Mouse (Mus musculus) heart, postnatal 0 days (tissue): ENCODE measurements at regions not wholly inside any gene's neighbourhood (a gene's known extent, or its start where the extent isn't known, plus 50 kb on each side); places are given as distances from the start of the nearest gene placed in this dataset.

Source experiments
- ATAC-seq: fragments of 200-750 bp; cut with Nextera tagmentation; 2 replicates; pipeline ENCODE4 v1.8.0; 2017; ENCODE audit warnings: low read depth, moderate number of reproducible peaks, moderate library complexity; ENCODE audit not compliant: insufficient read depth
- DNase-seq: peaks from one replicate; pipeline ENCODE4 v3.0.0-alpha.2; 2016; ENCODE audit warnings: low spot score
- H3K27ac ChIP-seq: fragments of 300-500 bp; sonication (generic); 2 replicates; pipeline ENCODE4 v1.5.1; 2014; ENCODE audit warnings: low read depth, mild to moderate bottlenecking
- H3K27me3 ChIP-seq: fragments of 300-500 bp; sonication (generic); 2 replicates; pipeline ENCODE4 v1.6.1; 2014; ENCODE audit warnings: low read length, mixed read lengths; ENCODE audit not compliant: control insufficient read depth, insufficient read depth
- H3K36me3 ChIP-seq: fragments of 300-500 bp; sonication (generic); replicated peaks from 2 replicates; pipeline ENCODE4 v1.6.1; 2014; ENCODE audit warnings: low read length, mixed read lengths; ENCODE audit not compliant: control insufficient read depth, insufficient read depth
- H3K4me1 ChIP-seq: fragments of 300-500 bp; sonication (generic); 2 replicates; pipeline ENCODE4 v1.6.1; 2014; ENCODE audit warnings: antibody characterized with exemption; ENCODE audit not compliant: control insufficient read depth, insufficient read depth
- H3K4me2 ChIP-seq: fragments of 300-500 bp; sonication (generic); 2 replicates; pipeline ENCODE4 v1.6.1; 2014; ENCODE audit warnings: low read depth, mild to moderate bottlenecking, low read length, moderate library complexity
- H3K4me3 ChIP-seq: fragments of 300-500 bp; sonication (generic); 2 replicates; pipeline ENCODE4 v1.5.1; 2014; ENCODE audit warnings: low read depth, low read length
- H3K9ac ChIP-seq: fragments of 300-500 bp; sonication (generic); replicated peaks from 2 replicates; pipeline ENCODE4 v1.6.1; 2014; ENCODE audit warnings: low read depth, low read length, mixed read lengths
- H3K9me3 ChIP-seq: fragments of 300-500 bp; sonication (generic); replicated peaks from 2 replicates; pipeline ENCODE4 v1.6.1; 2016; ENCODE audit warnings: low read length; ENCODE audit not compliant: control insufficient read depth
- CTCF ChIP-seq: IDR thresholded peaks from 2 replicates; pipeline ENCODE4 v1.5.1; 2016; ENCODE audit warnings: antibody characterized with exemption, control low read depth, low read depth
- EP300 ChIP-seq: IDR thresholded peaks from 2 replicates; pipeline ENCODE4 v1.6.1; 2016; ENCODE audit warnings: antibody characterized with exemption, low read depth
- WGBS: fragments of 180-500 bp; shearing (Covaris S2); extraction: QIAGEN DNeasy Blood & Tissue Kit; methylation state at CpG from one replicate; pipeline ENCODE4 v1.1.7; 2014; 5-methylcytosine and 5-hydroxymethylcytosine counted together

DNA sequence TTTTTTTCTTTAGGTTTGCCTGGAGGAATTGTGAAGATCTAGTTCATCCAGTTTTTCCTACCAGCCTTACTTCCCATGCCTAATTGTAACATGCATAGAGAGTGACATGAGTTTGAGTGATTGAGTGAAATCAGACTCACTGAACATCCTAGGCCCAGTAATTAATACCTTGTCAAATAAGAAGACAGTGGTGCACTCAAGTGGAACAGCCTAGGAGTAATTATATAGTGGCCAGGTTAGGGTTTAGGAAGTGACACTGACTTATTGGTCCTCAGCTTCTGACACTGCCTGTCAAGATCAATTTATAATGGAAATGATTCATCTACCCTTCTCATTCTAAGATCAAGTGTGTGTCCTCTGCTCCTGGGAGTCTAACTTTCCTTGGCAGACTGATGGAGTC is 250.8 kb downstream of the Tpbg start:
- Histone ChIP-seq H3K9me3 (no peaks in the 10 kb centered on the region), H3K36me3 (no peaks in the 10 kb centered on the region), H3K27me3 (no peaks in the 10 kb centered on the region), H3K9ac (no peak overlapping the region), H3K27ac (no peak overlapping the region), H3K4me2 (no peak overlapping the region), H3K4me1 (no peaks in the 10 kb centered on the region), H3K4me3 (no peak overlapping the region)
- ATAC-seq (no peak), DNase-seq (no peak)
- TF ChIP-seq CTCF (no peak), EP300 (no peak)

DNA sequence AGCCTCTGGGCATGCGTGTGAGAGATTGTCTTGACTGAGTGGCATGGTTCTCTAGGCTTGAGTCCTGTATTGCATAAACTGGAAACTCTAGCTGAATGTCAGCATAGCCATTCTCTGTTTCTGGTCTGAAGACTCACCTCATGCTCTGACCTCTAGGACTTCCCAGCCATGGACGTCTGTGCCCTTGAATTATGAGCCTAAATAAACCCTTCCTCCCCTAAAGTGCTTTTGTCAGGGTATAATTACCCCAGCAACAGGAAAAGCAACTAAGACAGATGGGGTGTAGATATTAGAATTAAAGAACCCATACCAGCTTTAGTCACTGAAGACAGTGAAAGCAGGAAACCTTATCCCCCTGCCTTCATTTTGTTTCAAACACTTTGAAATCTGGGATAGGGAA is 253.3 kb downstream of the Tpbg start:
- TF ChIP-seq EP300 (no peak), CTCF (no peak)
- Histone ChIP-seq H3K9ac (no peak overlapping the region), H3K4me3 (no peak overlapping the region), H3K27me3 (no peaks in the 10 kb centered on the region), H3K27ac (no peak overlapping the region), H3K9me3 (no peaks in the 10 kb centered on the region), H3K4me1 (no peaks in the 10 kb centered on the region), H3K4me2 (no peak overlapping the region), H3K36me3 (no peaks in the 10 kb centered on the region)
- ATAC-seq (no peak), DNase-seq (no peak)
- 61% methylated on average over 2 of the region's 2 CpGs for WGBS

DNA sequence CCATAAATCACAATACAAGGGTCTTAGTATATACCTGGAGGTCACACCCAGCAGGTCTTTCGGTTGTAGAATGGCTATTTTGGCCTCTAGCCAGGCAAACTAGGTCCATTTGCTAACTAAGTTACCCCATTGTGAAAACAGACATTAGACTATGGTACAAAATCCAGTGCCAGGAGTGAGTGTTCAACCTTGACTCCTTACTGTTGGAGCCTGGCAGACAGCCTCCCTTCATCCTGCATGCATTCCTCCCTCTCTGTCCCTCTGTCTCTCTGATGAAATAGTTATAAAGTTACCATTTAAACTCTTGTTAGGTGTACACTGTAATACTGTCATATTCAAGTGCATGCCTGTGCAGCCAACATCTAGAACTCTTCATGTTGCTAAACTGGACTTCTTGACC is 254.1 kb downstream of the Tpbg start:
- no peak overlapping the region for H3K27ac ChIP-seq
- H3K4me1 ChIP-seq, result no peaks in the 10 kb centered on the region
- ATAC-seq, result no peak
- H3K9ac ChIP-seq, result no peak overlapping the region
- H3K36me3 ChIP-seq, result no peaks in the 10 kb centered on the region
- TF ChIP-seq EP300 (no peak), CTCF (no peak)
- H3K4me2 ChIP-seq, result no peak overlapping the region
- no peak overlapping the region for H3K4me3 ChIP-seq
- no peaks in the 10 kb centered on the region for H3K9me3 ChIP-seq
- 57% methylated on average over 1 of the region's 1 CpGs for WGBS
- no peaks in the 10 kb centered on the region for H3K27me3 ChIP-seq
- no peak for DNase-seq

DNA sequence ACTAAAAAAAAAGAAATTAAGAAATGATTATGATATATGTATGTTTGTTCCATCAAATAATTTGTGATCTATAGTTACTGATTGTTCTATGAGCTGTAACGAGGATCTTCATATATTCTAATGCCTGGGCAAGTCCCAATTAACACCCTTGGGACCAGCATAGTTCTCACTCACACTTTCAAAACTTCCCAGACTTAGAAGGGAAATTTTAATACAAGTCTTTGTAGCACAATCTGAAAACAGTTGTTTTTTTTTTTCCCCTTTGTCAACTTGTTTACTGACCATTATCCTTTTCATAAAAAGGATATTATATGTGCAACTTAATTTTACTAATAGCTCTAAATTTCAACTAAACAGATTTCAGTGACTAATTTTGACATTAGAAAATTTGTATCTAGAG is 257.1 kb downstream of the Tpbg start:
- no peak for ATAC-seq
- Histone ChIP-seq H3K27me3 (no peaks in the 10 kb centered on the region), H3K4me2 (no peak overlapping the region), H3K4me1 (no peaks in the 10 kb centered on the region), H3K9ac (no peak overlapping the region), H3K36me3 (no peaks in the 10 kb centered on the region), H3K27ac (no peak overlapping the region), H3K4me3 (no peak overlapping the region), H3K9me3 (no peaks in the 10 kb centered on the region)
- TF ChIP-seq CTCF (no peak), EP300 (no peak)
- DNase-seq, result no peak
- 73% methylated on average over 1 of the region's 1 CpGs for WGBS

DNA sequence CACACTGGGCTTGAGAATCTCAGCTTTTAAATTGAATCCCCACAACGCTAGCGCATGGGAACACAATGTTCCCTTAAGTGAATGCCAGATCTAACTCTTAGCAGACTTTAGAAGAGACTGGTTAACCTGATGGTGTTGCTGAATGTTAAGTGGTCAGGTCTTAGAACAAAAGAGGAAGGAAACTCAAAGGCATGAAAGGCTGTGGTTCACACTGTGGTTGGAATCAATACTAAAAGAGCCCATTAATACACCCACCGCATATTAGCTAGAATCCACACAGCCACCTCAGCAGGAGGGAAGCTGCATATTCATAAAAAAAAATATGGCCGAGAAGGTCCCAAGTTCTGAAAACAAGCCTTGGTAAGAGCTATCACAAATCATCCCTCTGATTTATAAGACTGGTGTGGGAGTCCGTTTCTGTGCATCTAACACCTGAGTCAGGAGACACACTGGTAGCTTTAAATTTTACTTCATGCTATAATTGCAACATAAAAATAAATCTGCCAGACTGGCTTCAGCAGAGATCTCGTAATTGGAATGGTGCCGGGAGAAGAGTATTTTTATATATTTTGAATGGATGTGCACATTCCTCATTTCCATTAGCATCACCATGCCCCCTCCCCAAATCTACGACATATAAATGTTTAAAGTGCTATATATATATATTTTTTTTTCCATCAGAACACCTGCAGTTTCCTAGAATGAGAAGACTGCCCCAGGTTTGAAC is 259.3 kb downstream of the Tpbg start:
- H3K4me3 ChIP-seq, result no peak overlapping the region
- 82% methylated on average over 8 of the region's 8 CpGs for WGBS
- no peak overlapping the region for H3K9ac ChIP-seq
- H3K4me2 ChIP-seq, result no peak overlapping the region
- H3K4me1 ChIP-seq, result no peaks in the 10 kb centered on the region
- ATAC-seq, result no peak
- no peak for TF ChIP-seq CTCF
- no peak for TF ChIP-seq EP300
- H3K36me3 ChIP-seq, result no peaks in the 10 kb centered on the region
- no peak for DNase-seq
- H3K9me3 ChIP-seq, result no peaks in the 10 kb centered on the region
- no peaks in the 10 kb centered on the region for H3K27me3 ChIP-seq
- H3K27ac ChIP-seq, result no peak overlapping the region

DNA sequence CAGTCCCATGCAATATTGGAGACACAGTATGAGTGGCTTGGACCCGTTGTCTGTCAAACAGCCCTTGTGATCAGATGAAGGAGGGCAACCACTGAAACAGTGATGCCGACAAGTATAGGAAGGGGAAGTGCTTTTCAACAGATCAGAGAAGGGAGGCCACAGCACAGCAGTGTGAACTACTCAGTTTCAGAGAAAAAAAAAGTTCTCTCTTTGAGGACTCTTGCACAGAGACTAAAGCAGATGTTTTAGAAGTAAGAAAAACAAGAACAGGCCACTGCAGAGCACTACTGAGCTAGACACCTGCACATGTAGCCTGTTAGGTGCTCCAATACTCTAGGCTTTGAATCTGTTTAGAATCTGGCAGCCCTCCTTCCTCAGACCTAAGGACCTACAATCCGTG is 261.4 kb downstream of the Tpbg start:
- Histone ChIP-seq H3K9ac (no peak overlapping the region), H3K4me3 (no peak overlapping the region), H3K27ac (no peak overlapping the region), H3K27me3 (no peaks in the 10 kb centered on the region), H3K9me3 (no peaks in the 10 kb centered on the region), H3K4me2 (no peak overlapping the region), H3K36me3 (no peaks in the 10 kb centered on the region), H3K4me1 (no peaks in the 10 kb centered on the region)
- 71% methylated on average over 3 of the region's 3 CpGs for WGBS
- no peak for DNase-seq
- no peak for TF ChIP-seq EP300
- TF ChIP-seq CTCF, result no peak
- no peak for ATAC-seq
